Mouse (Mus musculus): ENCODE measurements at regions not wholly inside any gene's neighbourhood (a gene's known extent, or its start where the extent isn't known, plus 50 kb on each side); places are given as distances from the start of the nearest gene placed in this dataset.
"Not testable (repeated sequence)": the region's sequence is repeated elsewhere in the genome, so short reads cannot be mapped to it uniquely, and the experiment has no call there.

DNA sequence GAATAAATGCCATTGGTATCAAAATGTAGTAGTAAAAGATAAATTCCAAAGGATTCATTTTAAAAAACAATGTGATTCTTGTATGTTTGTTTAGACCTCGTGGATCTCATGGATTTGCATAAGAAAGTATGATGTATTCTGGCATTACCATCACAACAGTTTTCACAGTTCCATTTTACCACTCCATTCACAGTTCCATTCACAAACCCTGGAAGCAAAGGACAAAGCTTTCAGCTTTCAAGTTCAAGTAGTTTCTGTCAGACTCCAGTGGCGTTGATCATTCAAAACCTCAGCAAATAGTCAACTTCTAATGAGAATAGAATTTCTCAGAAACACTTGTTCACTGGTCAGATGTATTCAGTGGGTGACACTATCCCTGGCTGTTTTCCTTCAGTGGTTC is 1157.9 kb upstream of the Cntn5 start:
- no peak for DNase-seq (ENCODE audit: inconsistent age in 2 of 2, low spot score in 1 of 2)

DNA sequence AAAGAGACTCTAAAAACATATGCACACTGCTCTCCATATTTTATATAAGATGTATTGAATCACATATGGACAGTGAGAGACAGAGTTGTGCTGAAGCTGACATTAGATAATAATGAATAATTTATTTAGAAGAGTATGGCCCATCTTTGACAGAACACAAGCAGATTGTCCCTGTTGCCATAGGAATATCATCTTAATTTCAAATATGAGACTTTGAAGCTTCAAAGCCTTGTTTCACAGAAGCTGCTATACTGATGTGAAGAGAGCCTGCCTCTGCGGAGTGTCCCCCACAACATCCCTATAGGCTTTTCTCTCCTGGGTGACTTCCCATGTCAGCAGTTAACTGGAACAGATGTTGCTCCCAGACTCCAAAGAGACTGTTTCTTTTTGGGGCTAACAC is 1147.9 kb upstream of the Cntn5 start:
- DNase-seq (ENCODE audit: inconsistent age in 2 of 2, low spot score in 1 of 2): no peak

DNA sequence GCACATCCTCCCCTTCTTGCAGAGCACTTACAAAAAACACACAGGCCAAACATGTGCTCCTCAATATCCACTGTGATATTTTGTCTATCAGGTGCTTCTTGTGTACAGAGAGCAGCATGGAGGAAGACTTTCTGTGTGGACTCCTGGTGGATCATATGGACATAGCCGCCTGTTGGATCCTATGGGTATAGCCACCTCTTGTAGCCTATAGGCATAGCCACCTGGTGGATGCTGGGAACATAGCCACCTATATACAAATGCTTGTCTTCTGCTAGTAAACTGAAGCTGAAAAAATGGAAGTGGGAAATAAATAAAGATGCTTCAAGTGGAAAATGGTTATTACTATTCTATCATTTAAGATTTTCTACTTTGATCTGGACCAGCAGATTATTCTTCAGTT is 1111.4 kb upstream of the Cntn5 start:
- no peak for DNase-seq (ENCODE audit: inconsistent age in 2 of 2, low spot score in 1 of 2)

DNA sequence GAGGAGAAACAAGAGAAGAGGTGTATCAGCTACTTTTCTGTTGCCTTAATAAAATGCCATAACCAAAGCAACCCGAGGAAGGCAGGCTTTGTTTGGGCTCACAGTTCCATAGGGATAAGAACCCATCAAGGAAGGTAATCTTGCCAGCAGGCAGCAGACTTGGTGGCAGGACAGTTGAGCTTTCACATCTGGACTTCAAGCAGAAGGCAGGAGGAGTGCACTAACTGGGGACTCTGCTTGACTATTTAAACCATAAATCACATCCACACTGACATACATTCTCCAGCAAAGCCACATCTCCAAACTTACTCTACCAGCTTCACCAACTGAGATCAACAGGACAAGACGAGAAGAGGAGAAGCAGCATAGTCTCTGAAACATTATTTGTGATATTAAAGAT is 1094.0 kb upstream of the Cntn5 start:
- no peak for DNase-seq (ENCODE audit: inconsistent age in 2 of 2, low spot score in 1 of 2)

DNA sequence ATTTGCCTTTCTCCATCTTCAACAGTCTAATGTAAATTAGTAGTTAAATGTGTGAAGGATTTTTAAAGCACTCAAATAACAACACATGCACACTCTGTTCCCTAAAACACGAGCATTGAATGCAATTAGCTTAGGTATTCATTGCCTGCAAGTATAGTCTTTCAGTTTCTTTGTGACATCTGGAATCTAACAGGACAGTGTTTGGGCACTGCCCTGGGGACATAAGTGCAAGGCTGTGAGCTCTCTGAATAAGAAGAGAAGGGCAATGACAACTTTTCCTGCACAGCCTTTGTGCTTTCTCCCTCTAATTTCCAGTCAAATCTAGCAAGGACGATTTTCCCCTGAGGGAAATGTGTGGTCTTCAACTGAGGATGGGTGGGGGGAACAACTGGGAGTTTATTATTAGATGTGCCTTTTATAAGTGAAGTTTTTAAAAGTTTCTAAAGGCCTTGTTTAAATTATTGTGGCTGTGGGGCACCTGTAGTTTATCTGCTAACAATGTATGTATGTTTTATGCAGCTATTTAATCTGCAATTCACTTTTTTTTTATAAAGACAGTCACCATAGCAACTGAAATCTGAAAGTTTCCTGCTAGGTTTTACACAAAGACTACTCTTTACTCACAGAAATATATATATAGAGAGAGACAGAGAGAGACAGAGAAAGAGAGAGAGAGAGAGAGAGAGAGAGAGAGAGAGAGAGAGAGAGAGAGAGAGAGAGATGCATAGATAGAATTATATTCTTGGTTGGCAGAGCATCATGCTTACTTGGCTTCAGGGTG is 1077.7 kb upstream of the Cntn5 start:
- DNase-seq (ENCODE audit: inconsistent age in 2 of 2, low spot score in 1 of 2): no peak

DNA sequence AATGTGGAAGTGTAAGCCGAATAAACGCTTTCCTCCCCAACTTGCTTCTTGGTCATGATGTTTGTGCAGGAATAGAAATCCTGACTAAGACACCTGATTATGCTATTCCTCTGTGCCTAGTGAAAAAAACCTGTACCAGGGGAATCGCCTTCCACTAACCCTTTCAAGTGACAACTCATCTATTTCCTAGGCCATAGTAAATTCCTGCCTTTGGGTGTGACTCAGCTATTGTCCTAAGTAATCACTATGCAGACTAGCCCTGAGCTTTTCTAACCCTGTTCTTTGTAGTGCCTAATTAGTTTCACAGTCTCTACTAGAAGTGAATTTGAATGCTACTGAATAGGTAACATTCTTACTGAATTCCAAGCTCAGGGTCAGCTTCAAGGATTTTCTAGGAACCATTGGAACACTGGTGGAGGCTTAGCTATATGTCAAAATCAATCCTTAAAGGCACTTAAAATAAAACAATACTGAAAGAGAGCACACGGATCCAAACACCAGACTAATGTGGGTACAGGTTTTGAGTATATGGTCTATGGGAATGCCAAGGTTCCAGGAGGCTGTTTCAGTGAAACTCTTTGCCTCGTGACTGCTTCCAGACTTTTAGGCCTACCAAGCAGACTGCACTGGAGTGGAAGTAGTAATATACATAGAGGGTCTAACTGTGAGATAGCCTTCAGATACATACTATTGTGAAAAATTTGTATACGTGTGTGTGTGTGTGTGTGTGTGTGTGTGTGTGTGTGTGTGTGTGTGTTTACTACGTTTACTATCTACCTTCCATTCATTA is 1036.3 kb upstream of the Cntn5 start:
- DNase-seq (ENCODE audit: inconsistent age in 2 of 2, low spot score in 1 of 2): not testable (repeated sequence)

DNA sequence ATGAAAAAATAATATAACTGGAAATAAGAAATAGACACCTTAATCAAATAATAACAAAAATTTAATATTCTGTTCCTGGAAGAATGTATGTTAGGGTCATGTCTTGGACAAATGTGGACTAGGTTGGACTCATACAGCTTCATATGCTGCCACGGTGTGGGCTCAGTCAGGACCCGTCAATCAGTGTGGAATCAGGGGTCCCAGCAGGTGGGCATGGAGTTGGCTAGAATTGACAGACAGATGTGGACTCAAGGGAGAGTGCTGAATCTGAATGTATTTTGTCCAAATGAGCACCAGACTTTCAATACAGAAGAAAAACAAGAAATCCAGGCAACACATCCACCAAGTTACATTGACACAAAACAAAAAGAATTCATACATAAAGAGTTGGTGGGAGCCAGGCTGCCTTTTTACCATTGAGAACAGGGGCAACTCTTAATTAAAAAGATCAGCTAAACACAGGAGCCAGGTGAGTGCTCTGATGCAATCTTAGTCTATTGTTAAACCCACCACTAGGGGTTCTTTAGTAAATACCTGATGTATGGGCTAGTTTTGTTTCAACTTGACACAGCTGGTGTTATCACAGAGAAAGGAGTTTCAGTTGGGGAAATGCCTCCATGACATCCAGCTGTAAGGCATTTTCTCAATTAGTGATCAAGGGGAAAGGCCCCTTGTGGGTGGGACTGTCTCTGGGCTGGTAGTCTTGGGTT is 1035.4 kb upstream of the Cntn5 start:
- no peak for DNase-seq (ENCODE audit: inconsistent age in 2 of 2, low spot score in 1 of 2)

DNA sequence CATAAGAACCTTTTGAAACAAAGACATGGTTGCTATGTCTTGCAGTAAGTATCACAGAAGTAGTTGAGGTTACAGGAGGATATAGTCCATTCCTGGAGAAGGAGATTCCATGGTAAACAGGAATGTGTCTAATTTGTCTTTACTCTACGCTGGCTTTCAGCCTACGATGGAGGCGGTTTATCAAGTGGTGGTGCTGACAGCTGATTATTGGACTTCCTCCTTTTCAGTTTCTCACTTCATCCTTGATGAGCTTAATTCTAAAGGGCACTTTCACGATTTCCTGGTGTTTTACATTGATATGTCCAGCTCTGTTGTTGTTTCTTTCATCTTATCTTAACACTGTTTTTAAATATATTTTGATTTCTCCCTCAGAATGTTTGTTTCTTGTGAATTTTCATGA is 1020.9 kb upstream of the Cntn5 start:
- no peak for DNase-seq (ENCODE audit: inconsistent age in 2 of 2, low spot score in 1 of 2)

DNA sequence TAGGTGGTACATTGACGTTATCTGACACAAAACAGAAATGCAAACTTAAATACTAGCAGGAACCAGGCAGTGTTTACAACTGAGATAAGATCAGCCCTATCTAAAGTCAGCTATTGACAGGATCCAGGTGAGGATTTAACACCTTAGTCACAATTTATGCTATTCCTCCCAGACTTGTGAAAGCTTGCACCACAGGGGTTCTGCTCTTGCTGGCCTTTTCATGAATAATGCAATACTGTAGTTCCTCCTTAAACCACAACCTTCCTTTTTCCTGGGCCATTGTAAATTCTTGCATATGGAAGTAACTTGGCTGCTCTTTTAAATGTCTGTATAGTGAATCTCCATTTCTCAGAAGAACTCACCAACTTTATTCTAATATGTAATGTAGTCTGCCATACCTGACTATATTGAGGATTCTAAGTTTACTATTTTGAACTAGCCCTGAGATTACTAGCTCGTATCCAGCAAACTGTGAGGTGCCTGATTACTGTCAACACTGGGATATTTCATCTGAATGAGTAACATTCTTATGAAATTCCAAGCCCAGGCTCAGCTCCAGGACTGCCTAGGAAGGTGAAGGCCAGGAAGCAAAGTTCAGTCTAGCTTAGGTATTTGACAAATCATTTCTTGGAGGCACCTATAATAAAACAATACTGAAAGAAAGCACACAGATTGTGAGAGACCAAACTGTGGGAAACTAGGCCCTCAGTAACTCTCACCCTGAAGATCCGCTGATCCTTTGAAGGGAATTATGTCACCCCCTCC is 1019.2 kb upstream of the Cntn5 start:
- DNase-seq (ENCODE audit: inconsistent age in 2 of 2, low spot score in 1 of 2): peak in 1 of 2 experiments; percentile 55

DNA sequence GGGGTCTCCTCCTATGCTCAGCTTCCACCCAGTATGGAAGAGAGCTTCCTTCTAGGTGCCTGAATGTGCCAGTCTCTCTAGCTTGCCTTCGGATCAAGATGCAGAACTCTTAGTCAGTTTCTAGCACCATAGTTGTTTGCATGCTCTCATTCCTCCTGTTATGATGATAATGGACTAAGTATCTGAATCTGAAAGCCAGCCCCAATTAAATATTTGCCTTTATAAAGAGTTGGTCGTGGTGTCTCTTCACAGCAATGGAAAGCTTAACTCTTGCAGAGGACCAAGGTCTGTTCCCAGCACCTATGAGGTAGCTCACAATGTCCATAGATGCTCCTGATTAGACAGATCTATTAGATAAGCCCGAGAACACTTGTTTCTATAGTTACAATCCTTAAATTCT is 1015.7 kb upstream of the Cntn5 start:
- no peak for DNase-seq (ENCODE audit: inconsistent age in 2 of 2, low spot score in 1 of 2)

DNA sequence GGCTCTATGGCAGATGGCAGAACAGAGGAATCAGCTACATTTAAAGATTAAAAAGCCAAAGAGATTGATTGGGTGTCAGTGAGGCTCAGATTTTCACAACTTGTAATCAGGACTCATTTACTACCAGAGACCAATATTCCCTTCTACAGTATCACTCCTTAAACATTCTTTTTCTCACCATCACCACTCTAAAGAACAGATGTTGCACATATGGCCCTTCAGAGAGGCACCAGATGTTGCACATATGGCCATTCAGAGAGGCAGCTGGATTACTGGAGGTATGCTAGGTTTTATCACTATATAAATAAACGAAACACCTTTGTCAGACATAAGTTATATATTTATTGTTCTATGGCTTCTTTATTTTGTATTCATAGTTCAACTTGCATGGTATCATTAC is 993.7 kb upstream of the Cntn5 start:
- DNase-seq (ENCODE audit: inconsistent age in 2 of 2, low spot score in 1 of 2): no peak

DNA sequence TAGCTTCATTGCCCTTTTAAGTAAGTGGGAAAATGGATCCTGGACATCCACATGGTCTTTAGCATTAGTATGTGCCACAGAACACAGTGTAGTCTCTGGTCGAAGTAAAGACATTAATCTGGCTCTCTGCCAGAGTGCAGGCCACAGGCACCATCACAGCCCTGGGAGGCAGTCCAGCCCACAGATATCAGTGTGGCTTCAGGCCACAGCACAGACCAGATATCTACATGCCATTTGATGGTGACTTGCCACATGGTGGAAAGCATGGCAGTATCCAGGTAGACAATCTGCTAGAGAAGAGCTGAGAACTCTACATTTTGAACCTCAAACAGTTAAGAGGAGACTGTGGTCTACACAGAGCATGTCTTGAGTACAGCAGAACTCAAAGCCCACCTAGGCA is 981.2 kb upstream of the Cntn5 start:
- no peak for DNase-seq (ENCODE audit: inconsistent age in 2 of 2, low spot score in 1 of 2)

DNA sequence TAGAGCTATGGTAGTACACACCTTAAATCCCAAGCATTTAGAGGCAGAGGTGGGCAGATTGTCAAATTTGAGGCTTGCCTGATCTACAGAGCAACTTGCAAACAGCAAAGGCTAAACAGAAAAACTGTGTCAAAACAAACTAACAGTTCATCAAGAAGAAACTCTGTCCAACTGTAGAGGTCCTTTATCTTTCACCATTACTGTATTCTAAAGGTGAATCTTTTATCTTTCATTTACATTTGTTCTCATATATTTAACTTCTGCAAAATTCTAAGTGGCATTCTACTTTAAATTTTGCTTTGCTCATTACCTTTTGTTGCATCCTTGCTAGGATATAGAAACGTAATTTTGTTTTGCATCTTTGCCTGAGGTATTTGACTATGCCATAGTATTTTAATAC is 967.5 kb upstream of the Cntn5 start:
- no peak for DNase-seq (ENCODE audit: inconsistent age in 2 of 2, low spot score in 1 of 2)

DNA sequence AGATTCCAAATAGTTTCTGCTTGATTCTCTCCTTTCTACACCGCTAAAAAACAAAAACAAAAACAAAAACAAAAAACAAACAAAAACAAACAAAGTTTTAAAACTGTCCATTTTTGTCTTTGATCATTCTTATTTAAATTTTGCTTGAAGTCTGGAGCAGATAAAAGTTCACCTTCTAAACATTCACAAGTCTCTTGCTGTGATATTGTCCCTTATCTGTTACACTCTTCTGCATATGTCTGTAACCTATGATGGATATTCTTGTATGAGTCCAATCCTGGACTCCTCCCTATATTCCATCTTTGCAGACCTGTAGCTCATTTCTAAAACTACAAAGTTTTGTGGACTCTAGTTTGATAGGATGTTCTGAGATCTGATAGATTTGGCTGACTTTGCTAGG is 966.9 kb upstream of the Cntn5 start:
- DNase-seq (ENCODE audit: inconsistent age in 2 of 2, low spot score in 1 of 2): no peak

DNA sequence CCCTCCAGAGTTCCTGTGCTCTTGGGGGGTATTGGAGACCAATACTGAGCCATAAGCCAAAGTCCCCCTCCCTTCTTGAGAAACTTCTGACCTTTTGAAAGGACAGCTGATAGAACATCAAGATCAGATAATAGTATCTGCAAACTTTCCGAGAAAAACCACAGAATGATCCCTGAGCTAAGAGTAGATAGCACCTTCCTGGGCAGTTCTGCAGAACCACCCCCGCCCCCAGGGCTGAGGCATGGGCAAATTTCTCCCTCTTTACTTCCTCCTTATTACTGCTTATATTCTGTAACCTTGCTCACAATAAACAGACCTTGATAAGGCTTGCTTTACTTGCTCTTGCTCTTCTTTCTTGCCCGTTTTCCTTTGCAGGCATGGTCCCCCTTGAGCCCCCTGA is 944.1 kb upstream of the Cntn5 start:
- not testable (repeated sequence) for DNase-seq (ENCODE audit: inconsistent age in 2 of 2, low spot score in 1 of 2)

Measured in adrenal gland, adult (tissue).